Mouse (Mus musculus): ENCODE measurements around the gene Sh3d19.

DNA sequence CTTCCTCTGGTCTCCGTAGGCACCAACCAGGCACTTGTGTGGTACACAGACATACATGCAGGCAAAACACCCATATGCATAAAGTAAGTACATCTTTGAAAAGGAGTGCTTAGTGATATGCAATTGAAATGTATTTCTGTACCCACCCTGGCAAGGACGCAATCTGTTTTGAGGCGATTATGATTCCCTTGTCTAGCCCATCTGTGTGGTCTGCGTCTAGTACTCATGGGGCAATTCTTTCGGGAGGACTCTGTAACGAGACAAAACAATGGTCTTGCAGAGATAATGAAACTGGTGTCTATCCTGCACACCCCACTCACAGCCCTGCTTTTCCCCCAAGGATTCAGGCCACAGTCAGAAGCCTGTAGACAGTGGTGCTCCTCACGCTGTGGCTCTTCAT lies 141.9 kb downstream of the Sh3d19 start:
- no peak for TF ChIP-seq POLR2A (IDR thresholded peaks at IDR 0.05; ENCODE audit: low read depth, low read length)
- no peak for TF ChIP-seq CTCF (conservative IDR thresholded peaks at IDR 0.05; ENCODE audit: insufficient read depth, insufficient read length, low read depth, low read length)

Data from kidney, adult 2 months (tissue).